Mouse (Mus musculus) mouse trophoblast stem cell (cell line): Measurements from ENCODE around the gene Sall1.

ENCODE experiments used
- in situ Hi-C, 2 experiments: fragments of 300-500 bp; cut with MseI, MboI; formaldehyde crosslinking; loops; 2 replicates in 1 of 2; 3 replicates in 1 of 2; pipeline ENCODE4 v1.15.1; 2025

The Sall1 gene

DNA sequence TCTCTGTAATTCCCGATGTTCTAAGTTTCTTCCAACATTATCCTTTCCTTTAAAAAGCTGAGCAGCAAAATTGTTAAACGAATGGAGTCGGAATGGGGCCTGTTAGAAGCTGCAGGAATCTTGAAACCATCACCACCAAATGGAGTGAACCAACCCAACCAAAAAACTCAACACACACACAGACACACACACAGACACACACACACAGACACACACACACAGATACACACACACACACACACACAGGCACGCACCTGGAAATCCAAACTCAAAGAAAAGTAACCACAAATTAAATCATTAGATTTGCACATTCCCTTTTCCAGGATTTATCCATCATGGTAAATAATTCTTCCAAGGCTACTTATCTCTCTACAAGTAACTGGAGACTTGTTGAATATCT is 5.0 kb downstream of the Sall1 start:
- in situ Hi-C loops, result no loop called here

DNA sequence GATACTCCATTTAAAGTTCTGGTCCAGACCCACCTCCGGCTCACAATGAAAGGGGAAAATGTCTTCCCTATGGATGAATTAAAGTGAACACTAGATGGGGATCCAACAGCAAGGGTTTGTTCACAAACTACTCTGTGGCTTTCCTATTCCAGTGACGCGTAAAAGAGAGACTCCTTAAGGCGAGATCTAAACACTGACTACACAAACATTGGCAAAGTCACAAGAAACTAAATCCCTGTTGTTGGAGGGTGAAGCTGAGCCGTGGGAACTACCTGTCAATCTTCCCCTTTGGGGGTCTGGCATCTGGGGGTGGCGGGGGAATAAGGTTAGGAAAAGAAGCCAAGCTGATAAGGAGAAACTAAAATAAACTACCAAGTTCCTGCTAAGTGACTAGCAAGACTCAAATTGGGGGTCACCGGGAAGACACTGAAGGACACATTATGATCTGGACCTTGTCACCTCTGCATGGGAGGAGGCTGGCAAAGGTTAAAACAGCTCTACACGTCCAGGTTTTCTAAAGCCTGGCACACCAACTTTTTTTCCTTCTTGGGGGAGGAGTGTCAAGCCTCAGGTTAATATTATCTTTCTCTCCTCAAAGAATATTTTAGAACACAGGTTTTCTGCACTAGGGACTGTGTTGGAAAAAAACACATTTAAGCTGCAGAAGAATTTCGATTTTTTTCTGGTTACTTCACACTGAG is 6.3 kb downstream of the Sall1 start:
- in situ Hi-C loops, result no loop called here

DNA sequence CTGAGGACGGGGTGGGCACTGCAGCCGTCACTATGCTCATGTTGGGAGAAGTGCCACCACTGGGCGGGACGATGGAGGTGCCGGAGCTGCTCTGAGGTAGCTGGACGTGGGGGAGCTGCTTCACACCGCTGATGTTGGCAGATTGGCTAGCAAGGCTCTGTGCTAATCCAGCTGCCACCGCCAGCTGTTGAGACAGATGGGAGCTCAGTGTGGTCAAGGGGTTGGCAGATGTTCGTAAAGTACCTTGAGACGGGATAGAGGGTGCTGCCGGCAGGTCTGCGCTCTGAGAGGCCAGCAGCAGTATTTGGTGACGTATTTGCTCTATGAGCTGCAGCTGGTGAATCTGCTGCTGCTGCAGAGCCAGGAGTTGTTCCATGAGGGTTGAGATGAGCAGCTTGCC is 11.6 kb downstream of the Sall1 start:
- in situ Hi-C loops, result no loop called here

DNA sequence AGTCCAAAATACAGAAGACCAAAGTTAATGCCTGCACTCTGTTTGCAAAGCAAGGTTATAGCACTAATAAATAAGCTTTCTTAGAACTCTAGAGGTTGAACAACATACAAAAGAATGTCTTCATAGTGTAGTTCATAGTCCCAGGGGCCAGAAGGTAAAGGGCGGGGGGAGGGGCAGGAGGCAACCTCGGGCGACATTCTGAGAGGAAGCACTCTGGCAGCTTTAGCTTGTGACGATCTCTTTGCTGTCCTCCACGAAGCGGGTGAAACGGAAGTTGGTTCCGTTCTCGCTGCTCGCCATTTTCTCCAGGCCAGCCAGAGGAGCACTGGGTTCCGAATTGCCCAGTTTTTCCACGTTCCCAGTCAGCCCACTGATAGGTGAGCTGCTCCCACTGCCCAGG is 15.8 kb downstream of the Sall1 start:
- in situ Hi-C loops, result no loop called here

DNA sequence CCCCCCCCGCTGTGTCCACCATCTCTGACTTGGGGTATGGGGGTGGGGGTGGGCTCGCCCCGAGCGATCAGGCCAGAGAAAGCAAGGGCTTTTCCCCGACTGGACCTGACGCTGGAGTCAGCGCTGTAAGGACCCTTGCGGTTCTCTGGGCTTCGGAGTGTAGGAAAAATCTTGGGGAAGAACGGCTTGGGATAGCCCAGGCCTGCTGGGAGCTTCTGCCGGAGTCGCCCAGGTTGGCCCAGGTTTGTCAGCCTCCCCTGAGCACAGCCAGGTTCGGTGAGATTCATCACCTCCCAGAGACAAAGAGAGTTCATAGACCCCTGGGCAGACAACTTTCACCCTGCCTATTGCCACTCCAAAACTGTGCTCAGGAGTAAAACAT is 17.8 kb downstream of the Sall1 start:
- in situ Hi-C loops, result no loop called here

DNA sequence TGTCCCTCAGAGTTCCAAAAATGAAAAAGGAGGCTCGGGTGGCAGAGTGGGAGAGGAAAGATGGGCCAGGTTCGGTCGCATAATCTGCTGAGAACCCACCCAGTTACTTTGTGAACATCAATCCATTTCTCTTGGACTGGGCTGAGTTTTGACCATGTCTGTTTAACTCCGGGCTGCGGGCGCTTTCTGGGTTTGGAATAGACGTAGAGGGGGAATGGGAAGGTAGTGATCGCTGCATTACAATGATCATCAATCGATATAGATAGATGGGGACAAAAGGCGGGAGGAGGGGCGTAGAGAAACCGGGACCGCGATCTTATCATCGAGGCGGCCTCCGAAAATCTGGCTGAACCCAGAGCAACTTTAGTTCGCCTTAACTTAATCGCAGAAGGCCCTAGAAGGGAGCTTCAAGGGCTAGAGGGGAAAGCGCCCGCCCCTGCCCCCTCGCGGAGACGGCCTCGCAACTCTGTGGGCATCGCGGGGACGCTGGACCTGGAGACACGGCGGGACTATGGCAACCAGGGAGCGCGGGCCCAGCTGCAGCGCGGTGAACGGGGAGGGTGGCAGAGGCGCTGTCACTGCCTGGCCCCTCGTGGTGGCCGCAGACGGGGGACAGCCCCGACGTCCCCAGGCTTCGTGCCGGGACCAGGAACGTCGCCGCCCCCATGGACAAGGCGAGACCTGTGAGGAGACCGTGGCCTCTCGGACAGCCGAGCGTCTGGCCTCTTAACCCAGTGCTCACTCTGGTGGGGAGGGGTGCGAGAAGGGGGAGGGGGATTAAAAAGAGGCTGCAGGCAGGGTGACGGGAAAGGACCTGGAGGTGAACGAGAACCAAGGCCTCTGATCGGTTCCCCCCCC is 18.5 kb downstream of the Sall1 start:
- in situ Hi-C loops, result no loop called here

DNA sequence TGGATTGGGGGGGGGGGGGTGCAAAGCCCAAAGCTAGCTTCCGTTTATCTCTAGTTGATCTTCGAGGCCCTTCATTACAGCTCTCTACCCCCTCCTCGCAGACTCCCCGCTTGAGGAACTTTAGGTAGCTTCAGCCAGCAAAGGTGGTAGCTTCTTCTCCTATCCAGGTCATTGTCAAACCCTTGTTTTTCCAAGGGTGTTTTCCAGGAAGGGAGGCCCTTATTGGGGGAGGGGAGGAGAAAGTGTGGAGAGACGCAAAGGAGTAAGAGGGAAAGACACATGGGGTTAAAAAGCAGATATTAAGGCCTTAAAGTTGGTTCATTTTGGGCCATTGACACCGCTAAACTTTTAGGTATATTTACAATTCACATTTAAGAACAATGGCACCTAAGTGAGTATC is 19.2 kb downstream of the Sall1 start:
- in situ Hi-C loops, result no loop called here

DNA sequence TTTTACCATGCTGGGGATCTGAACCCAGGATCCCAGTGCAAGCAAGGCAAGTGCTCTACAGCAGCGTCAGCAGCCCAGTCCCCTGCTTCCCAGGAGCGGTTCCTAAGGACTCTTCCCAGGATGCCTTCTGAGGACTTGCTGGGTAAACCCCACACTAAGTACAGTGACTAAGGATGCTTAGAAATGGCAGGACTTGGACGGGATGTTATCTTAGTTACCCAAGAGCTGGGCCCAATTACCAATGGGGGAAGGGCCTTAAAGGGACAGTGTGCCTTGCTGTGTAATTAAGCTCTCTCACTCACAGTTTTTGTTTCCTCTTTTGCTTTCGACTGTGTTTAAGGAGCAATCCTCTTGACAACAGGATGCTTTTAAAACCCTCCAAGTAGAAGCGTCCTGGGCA is 22.8 kb downstream of the Sall1 start:
- in situ Hi-C loops, result no loop called here

DNA sequence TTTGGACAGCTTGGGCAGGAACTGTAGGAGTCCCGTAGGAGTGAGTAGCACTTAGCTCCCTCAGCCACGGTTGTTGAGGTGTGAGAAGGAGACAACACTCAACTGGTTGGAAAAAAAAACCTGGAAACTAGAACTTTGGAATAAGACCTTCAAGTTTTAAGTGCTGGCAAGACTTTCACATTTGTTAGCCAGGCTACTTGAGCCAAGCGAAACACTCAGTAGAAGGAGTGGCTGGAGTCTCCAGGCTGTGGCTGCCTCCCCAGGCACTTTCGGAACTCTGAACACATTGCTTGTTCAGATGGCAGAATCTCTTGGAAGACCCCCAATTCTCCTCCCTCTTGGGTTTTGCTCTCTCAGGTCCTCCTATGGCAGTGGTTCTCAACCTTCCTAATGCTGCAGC is 26.1 kb downstream of the Sall1 start:
- in situ Hi-C loops, result no loop called here

DNA sequence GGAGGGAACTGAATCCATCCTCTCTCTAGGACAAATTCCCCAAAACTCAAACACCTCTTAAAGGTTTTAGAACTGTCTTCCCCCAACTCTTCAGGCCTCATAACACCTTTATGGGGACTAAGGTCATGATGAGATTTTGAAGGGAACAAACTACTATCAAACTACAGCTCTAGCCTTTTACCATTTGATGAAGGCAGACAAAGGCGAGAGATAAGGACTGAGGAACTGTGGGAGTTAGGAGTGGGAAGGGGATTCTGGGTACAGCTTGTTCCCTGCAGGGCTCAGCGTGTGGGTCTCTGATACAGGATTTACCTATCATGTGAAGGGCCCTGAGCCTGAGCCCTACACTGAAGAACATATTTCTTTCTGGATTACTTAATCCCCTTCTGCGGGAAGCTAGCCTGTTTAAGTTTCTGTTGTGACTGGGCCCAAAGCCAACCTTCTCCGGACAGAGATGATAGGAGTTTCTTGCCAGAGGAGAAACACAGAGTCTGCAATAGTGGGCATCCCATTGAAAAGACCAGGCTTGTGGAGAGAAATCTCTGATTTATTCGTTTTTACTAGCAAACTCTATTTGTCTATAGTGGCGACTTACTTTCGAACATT is 27.4 kb downstream of the Sall1 start:
- in situ Hi-C loops, result no loop called here

DNA sequence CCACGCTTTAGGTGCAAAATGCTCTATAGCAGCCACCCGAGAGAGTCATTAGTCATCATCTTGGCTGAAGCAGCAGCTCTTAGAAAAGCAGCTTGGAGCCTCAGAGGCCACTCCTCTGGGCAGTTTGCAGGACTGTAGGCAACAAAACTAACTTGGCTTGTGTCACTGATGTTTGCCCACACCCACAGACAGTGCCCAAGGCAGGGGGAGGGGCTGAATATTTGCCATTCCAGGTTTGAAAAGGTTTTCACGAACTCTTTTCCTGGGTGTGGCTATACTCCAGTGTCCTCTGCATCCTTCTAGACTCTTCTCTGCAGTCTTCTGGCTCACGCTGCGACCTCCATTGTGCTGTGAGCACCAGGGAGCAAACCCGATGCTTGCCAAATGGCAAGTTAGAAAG is 28.4 kb downstream of the Sall1 start:
- in situ Hi-C loops, result no loop called here

DNA sequence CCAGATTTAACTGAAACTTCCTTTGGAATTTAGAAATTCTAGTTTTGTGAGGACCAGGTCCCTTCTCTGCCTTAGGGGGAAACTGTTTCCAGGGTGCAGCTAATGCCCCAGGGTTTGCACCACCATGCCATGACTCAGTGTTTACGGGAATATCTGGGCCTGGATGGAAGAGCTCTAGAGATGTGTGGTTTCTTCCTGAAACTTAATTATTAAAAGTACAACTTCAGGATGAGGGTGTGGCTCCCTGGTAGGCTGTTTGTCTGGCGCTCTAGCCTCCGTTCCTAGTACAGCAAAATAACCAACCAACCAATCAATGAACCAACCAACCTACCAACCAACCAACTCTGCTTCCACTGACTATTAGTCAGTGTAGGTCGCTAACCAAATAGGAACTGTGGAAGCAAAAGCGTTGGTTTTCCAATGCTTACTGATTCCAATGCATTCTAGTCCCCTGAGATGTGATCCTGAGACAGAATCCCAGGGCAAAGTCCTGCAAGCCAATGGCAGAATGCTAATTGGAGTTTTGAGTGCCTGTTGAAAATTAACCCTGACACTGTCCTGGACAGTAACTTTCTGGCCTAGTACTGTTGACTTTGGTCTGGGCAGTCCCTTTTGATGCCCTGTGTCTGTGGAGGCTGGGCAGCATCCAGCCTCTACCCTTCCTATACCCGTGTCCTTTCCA is 31.0 kb downstream of the Sall1 start:
- in situ Hi-C loops, result no loop called here

DNA sequence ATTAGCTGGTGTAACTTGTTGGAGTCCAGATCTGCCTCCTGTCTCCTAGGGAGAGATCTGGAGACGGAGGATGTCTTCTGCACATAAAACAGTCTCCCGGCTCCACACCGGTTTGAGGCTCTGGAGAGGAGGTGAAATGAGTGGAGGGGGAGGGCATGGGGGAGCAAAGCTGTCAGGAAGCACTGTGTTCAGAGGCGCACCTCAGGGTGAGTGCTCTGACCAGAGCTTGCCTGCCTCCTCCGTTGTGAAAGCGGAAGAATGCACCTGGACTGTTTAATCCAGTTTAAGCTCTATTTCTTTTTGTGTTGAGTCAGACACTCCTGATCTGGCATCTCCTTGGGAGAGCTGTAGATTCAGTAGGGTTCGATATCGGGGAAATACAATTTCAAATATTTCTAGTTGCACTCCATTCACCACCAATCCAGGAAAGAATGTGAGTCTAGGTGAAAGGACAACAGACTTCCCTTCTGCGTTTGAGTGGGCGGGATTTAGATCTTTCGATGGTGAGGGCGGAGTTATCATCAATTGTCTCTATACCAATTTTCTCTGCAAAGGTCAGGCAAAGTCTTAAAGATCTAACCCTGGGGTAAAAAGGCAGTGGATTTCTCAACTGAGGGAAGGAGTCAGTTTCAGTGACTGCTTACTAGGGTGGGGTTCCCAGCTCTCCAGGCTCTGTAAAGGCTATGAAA is 31.8 kb downstream of the Sall1 start:
- in situ Hi-C loops, result no loop called here

DNA sequence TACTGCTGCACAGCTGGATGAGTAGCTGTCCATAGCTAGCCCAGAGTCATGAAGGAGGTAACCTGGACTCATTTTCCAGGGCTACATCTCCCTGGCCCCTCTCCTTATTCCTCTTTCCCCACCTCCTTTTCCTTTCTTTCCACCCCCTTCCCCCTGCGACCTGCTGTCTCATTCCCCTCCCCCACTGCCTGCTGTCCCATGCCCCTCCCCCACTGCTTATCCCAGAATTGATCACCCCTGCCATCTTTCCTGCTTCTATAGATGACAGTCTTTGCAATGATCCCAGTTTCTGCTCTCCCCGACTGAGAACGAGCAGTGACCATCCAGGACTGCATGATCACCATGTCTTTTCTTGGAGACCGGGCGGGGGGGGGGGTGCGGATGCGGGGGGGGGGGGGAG is 35.2 kb downstream of the Sall1 start:
- in situ Hi-C loops, result no loop called here

DNA sequence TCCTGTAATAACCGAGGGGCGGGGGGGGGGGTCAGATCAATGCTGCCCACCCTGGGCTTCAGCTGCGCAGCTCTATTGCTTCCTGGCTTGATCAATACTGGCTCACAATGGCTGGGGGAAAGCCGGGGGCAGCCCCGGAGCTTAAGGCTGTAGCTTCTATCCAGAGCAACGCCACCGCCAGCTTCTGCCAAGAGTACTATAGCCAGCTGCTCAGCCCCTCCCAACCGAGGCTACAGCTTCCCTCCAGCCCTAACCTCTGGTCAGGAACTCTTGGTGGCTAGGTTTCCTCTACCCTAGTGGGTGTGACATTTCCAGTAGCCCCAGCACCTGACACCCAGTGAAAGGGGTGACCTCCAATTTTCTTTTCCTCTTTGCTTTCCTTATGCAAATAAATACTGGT is 36.8 kb downstream of the Sall1 start:
- in situ Hi-C loops, result no loop called here

DNA sequence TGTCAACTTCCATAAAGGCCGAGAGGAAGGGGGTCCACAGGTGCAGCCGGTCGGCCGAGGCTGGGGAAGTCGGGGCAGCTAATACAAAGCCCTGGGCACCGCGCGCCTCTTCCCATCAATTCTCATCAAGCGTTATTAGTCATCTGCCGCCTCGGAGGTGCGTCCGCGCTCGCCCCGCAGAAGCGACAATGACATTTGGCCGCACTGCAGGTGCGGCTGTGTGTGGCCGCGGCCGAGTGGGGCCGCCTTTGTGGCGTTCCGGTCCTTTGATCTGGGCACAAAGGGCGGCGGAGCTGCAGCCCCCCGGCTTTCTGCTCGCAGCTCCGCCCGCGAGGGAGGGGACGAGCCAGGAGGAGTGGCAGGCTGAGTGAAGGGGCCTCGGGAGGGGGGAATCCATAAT is 37.5 kb downstream of the Sall1 start:
- in situ Hi-C loops, result no loop called here

DNA sequence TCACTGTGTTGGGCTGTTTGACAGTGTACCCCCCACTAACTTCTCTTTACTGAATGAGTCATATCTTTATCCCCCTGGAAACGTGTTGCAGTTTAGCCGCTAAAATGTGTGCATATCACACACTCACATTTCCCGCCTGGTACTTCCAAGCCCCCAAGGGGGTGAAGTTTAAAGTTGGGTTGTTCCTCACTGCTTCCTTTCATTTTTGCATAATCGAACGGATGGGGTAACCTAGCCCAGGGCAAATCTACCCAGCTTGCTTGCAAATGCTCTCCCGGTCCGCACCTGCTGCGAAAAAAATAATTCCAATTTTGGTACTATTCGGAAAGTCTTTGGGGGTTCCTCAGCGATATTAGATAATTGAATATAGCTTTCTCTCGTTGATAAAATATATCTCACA is 38.2 kb downstream of the Sall1 start:
- in situ Hi-C loops, result no loop called here

DNA sequence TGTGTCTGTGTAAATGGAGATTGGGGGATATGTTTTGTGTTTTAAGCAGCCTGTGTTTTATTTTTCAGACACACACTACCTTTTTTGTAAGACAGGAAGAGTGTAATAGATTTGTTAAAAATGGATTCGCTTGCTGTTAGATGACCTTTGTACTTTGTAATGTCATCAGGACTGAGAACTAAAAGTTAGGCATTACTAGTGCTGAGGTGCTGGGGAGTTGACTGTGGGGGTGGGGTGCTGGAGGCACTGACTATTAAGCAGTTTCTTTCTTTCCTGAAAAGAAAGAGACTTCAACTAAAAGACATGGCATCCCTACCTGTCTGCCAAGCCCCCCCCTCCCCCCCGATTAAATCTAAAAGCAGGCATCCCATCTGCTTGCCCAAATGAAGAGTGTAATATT is 39.9 kb downstream of the Sall1 start:
- in situ Hi-C loops, result no loop called here

DNA sequence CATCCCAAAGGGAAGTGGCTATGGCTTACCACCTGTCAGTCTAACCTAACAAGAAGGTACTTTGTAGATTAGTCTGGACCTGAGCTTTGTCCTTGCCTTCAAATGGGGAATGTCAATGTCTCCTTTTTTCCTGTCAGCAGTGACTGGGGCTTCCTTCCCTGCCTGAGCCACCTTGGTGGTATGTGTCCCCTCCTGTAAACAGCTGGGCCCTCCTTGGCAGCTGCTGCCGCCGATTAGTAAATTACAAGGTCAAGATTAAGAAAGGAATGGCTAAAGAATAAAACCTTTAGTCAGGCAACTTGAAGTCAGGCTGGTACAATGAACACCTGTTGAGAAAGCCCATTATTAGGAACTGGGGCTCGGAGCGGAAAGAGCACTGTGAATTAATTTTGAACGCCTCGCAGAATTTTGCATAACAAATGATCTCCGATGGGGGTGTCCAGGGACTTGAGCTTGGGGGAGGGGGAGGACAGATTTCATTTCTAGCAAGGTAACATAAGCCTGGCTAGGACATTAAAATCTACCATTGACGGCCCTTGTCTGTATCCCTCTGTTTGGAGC is 40.5 kb downstream of the Sall1 start:
- in situ Hi-C loops, result no loop called here

DNA sequence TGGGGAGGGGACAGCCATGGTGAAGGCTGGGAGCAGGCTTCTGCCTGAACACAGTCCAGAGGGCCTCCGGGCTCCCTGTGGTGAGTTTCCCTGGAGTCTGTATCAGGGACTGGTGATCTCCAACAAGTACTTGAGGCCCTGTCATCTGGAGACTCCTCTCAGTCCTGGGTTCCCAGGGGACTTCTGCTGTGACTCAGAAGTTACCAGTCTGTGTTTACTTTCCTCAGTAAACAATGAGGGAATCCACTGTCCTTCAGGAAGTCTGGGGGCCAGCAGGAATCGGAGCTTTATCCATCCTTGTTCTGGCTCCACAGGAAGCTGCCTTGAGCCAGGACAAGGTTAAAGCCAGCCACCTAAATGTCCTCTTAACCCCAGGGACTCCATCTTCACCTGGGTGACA is 41.8 kb downstream of the Sall1 start:
- in situ Hi-C loops, result no loop called here

DNA sequence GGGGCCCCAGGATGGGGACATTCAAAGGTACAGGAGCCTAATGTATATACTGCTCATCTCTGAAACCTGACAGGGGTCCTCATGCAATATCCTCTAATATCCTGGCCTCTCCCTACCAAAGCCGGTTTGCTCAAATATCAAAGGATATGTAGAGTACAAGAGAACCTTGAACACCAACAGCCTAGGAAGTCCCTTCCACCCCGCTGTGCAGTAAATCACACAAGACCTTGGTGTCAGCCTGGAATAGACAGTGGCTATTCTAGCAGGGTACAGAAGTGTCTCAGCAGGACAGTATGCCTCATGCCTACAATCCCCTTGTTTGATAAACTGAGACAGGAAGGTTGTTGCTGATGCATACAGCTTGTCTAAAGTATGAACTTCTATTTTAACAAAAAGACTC is 46.7 kb downstream of the Sall1 start:
- in situ Hi-C loops, result no loop called here
